Mouse (Mus musculus): Measurements from ENCODE around the gene Arhgap27. TPM values are rescaled to one million over a fixed set of nuclear protein-coding genes. Genes with fewer than 3 reads are reported as not detected.

Arhgap27 gene
- total RNA-seq, 2 experiments from 2014 or later = 2.1 to 4.8 TPM

DNA sequence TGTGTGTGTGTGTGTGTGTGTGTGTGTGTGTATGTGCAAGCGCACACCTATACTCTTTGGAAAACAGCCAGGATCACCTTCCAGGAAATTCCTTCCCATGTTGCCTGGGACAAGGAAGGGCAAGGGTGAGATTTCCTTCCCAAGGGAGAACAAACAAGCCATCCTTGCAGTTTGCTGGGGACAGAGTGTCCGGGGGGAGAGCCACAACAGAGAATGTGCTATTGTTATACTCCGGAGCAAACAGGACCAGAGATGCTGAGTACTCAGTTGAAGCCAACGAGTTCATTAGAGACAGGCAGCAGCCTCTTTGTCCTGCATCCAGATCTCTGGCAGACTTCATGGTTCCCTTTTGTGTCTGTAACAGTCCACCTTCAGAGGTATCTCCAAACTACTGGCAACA, 5.2 kb downstream of the Arhgap27 start:
- no peak for ATAC-seq (replicated peaks; ENCODE audit: low FRiP score, poor library complexity, severe bottlenecking)

DNA sequence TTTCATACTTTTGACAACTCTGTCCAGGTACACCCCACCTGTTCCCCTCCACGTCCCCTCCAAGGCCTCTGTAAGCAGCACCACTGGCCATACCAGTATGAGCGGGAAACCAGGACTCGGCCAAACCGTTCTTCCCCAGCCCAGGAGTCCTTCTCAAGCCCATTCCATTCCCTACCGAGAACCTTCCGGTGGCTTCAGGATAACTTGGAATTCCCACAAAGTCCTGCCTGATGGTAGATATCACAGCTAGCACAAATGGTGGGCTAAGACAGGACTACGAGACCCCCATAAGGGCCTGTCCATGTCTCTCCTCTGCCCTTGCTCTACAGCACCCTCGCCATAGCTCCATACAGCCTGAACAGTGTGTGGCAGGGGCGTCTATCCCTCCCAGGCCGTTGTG, 5.8 kb downstream of the Arhgap27 start:
- ATAC-seq (replicated peaks; ENCODE audit: low FRiP score, poor library complexity, severe bottlenecking) = no peak

DNA sequence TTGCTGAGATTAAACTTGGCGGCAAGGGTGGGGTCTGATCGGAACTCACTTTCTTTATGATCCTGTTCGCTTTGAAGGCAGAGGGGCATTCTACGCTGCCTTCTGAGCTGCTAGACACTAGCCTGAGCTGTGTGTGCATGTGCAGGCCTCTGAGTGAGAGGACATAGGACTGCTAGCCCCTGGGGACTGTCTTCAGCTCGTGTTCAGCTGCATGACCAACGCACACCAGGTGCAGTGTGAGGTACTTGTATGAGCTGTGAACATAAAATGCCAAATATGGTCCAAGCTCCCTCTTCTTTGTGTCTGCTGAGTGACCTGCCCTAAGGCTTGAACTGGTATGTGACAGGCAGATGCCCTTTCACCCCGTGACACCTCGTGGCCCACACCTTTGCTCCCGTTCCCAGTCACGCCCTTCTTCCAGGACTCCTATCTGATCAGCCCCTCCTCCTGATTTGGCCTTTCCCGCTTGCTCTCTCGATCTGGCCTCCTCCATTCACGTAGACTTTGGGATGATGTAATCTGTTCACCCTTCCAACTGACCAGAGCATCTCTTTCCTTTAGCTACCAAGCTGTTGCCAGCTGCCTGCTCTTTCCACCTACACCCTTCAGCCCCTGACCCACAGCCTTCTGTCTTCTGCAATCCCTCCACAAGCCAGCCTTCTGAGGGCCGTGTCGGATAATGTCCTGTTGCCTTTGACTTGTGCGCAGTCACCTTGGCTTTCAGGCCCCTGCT, 6.4 kb downstream of the Arhgap27 start:
- no peak for ATAC-seq (replicated peaks; ENCODE audit: low FRiP score, poor library complexity, severe bottlenecking)

DNA sequence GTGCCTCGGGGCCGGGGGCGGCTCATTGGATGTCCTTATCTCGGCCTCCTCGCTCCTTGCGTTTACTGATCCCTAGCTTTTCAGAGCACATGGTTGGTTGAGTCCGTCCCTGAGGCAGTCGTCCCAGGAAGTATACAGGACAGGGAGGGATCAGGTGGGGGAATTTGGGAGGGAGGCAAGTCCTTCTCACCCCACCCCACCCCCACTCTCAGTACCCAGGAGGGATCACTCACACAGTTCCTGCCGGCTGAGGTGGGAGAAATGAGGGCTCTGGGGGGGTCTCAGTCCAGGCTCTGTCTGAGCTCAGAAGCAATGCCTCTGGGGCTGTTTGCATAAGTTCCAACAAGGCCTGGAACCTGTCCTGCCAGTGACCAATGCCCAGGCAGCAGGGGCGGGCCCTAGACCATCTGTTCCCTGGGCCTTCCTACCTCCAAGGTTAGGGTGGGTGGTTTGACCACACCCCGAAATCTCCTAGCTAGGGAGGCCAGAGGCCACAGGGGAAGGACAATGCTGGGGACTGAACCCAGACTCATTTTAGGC, 7.4 kb downstream of the Arhgap27 start:
- no peak for ATAC-seq (replicated peaks; ENCODE audit: low FRiP score, poor library complexity, severe bottlenecking)

DNA sequence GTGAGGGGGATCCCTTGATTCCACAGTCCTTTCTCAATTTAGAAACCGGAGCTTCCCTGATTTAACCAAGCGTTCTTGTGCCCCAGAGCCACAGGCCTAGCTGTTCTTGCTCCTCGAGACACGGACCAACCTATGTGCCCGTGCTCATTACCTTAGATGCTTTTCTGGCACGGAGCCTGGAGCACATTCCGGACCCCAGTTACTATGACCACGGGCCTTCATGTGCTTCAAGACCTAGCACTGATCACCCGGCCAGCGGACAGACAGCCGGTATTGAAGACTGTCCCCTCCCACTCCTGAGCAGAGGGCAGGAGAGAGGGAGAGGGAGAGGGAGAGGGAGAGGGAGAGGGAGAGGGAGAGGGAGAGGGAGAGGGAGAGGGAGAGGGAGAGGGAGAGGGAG, 8.2 kb downstream of the Arhgap27 start:
- no peak for ATAC-seq (replicated peaks; ENCODE audit: low FRiP score, poor library complexity, severe bottlenecking)

DNA sequence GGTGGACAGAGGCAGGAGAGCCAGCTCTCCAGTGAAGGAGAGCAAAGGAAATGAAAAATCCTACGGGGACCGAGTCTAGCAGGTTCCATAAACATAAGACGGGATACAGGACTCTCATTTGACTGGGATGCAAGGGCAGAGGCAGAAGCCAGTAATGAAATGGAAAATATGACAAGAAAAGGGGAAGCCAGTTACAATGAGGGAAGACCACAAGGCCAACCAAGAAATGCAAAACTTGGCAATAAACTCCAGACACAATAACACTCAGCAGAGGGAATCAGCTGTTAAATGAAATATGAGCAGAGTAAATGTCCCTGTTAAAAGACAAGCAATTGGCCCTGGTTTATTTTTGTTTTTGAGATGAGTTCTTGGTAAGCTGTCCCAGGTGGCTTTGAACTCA, 9.5 kb downstream of the Arhgap27 start:
- no peak for ATAC-seq (replicated peaks; ENCODE audit: low FRiP score, poor library complexity, severe bottlenecking)

DNA sequence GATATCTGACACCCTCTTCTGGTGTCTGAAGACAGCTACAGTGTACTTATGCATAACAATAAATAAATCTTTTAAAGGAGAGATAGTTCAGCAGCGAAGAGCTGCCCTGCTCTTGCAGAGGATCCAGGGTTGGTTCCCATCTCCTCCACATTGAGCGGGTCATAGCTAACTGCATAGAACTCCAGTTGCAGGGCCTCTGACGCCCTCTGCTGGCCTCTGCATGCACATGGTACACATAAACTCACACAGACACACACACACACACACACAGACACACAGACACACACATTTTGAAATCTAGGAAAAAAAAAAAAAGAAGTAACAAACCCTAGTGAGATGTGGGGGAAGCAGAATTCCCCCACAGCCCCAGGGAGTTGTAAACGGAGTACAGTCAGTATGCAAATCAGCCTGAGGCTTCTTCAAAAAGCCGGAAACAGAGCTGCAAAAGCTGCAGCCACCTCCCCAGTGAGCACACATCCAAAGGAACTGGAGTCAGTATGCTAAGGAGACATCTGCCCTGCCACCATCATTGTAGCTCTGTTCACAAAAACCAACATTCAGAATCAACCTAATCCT, 11.2 kb downstream of the Arhgap27 start:
- no peak for ATAC-seq (replicated peaks; ENCODE audit: low FRiP score, poor library complexity, severe bottlenecking)

DNA sequence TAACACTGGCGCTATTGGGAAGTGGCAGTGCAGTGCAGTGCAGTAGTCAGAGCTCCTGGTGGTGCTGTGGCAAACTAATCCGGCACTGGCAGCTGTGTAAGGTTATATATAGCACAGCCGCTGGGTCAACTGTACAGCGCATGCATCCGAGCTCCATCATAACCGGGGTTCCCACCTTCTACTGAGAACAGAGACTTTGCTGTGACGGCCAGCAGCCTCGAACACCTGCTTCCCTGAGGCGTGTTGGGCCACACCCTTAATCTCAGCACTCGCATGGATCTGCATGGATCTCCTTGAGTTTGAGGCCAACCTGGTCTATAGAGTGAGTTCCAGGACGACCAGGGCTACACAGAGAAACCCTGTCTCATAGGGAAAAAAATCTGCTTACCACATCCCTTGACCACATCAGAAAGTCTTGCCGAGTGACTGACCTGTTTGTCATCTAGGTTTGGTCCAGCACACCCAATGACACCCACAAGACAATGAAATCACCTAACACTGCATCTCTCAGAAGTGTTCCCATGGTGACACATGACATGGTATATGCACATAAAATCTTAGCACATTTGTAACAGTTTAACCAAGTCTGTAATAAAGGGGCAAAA, 12.7 kb downstream of the Arhgap27 start:
- no peak for ATAC-seq (replicated peaks; ENCODE audit: low FRiP score, poor library complexity, severe bottlenecking)

DNA sequence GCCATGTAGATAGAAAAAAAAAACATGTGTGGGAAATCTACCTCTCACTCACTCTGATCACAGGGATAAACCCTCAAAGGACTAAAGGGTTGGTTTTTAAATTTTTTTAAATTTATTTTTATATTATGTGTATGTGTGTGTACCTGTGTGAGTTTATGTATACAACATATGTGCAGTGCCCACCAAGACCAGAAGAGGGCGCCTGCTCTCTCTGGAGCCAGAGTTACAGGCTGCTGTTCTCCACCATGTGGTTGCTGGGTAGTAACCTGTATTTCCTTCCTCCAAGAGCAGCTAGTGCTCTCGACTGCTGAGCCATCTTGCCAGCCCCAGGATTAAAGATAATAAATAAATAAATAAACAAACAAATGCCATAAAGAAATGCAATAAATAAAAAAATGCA, 13.8 kb downstream of the Arhgap27 start:
- no peak for ATAC-seq (replicated peaks; ENCODE audit: low FRiP score, poor library complexity, severe bottlenecking)

DNA sequence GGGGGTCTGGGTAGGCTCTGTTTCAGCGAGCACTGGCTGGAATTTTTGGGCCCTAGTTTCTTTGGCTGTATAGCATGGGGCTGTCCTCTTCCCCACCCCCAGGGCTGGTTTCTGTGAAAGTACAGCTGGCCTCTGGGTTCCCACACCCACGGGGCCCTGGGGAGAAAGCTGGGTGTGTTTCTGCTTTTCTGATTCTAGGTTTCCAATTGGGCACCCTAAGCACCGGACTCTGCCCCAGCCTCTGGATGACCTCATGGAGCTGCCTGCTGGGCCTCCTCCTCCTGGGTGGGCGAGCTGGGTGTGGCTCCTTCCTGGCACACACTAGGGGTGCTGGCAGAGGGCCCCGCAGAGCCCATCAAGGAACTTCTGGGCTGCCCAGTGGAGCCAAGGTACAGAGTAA, 16.8 kb downstream of the Arhgap27 start:
- no peak for ATAC-seq (replicated peaks; ENCODE audit: low FRiP score, poor library complexity, severe bottlenecking)

DNA sequence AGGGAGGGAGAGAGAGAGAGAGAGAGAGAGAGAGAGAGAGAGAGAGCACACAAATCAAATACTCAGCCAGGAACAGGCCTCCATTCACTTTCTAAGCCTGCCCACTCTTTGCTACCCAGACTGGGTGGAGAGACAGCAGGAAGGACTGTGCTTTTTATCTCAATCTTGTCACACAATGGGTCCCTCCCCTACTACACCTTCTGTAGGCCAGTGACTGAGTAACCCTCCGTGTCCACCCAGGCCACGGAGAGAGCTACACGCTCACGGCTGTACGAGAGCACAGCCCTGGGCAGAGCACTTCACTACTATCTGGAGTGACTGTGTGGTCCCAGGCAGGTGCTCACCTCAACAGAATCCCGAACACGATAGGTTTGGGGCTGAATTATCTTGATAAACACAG, 17.3 kb downstream of the Arhgap27 start:
- ATAC-seq (replicated peaks; ENCODE audit: low FRiP score, poor library complexity, severe bottlenecking) = no peak

DNA sequence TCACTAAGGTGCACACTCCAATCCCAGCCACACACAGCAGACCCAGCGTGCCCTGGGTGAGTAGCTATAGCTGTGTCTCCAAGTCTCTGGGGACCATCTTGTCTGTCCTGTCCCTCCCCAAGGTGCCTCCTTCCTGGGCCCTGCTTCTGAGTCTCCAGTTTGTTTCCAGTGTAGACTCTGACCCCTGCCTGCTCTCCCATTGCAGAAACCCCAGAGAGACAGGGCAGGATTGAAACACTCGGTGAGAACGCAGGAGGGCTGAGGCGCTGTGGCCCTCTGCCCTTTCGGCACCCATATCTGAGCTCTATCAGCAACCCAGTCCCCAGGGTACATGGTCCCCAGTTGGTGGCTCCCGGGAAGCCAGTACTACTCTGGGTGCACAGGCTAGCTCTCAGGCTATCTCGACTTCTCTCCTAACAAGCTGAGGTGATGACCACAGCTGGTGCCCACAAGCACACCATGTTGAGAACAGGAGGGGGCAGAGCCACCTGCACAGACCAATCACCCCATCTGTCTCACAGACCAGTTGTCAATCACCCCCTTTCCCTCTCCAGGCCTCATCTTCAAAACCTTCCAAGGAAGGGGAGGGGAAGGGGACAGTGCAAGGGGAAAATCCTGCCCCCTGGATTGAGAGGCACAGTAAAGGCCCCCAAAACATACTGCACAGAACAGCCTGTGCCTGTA, 17.9 kb downstream of the Arhgap27 start:
- ATAC-seq (replicated peaks; ENCODE audit: low FRiP score, poor library complexity, severe bottlenecking) = no peak

DNA sequence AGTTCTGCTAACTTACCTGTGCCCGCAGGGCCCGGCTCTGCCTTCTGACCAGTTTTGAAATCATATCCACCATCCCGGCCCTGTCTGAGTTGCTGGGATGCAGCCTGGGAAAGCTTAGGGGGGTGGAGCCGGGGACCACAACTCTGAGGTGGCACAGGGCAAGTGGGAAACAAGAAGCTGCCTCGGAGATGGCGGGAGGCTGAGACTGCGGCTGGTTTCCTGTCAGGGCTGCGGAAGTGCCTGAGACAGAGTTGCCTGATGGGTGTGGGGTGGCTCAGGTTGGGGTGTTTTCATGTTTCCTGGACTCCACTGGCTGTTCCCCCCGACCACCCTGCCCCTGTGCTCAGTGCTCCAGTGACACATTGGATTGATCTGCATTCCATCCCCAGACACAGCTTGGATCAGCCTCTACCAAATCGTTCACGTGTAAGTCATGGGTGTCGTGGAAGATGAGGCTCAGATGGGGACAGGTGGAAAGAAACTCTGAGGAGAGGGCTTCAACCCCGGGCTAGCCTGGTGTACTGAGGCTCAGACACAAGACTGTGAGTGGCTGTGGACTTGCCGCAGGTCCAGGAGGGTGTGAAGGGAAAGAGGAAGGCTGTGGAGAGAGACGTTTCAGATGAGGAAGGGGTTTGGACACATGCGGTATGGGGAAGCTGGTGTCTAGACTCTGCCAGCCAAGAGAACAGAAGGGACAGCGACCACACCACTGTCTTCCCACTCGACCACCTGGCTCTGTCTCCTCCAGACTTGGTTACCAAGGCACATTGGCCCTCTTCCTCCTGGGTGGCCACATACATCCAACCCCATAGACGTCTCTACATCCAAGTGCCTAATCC, 18.8 kb downstream of the Arhgap27 start:
- ATAC-seq (replicated peaks; ENCODE audit: low FRiP score, poor library complexity, severe bottlenecking) = no peak

DNA sequence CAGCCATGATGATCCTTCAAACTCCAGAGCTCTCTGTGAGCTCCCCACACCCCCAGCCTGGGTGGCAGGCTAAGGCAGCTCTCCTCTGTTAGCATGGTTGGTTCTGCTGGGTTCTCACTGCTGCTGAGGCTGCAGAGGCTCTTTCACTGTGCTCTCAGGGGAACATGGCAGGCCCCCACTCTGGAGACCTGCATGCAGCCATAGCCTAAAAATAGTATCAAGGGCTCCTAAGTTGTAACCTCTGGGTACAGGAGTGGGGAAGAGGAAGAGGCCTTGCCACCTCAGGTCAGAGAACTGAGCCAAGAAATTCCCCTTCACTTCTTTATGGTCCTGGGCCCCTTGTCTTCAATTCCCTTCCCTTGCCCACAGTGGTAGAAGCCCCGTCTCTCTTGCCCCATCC, 19.6 kb downstream of the Arhgap27 start:
- ATAC-seq (replicated peaks; ENCODE audit: low FRiP score, poor library complexity, severe bottlenecking) = no peak

DNA sequence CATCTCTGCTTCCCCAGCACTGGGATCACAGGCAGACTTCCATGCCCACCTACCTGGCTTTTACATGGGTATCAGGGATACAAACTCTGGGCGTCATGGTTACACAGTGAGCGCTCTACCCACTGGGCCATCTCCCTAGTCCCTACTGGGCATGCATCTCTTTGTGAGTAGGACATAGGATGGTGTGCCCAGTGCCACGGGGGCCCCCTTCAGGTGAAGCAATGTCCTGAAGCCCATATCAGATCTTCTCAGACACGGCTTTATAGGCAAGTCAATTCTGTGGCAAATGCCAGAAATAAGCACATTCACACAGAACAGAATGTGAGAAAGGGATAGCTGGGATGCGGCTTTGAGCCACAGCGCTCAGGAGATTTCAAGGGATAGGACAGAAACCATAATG, 20.4 kb downstream of the Arhgap27 start:
- ATAC-seq (replicated peaks; ENCODE audit: low FRiP score, poor library complexity, severe bottlenecking) = no peak

DNA sequence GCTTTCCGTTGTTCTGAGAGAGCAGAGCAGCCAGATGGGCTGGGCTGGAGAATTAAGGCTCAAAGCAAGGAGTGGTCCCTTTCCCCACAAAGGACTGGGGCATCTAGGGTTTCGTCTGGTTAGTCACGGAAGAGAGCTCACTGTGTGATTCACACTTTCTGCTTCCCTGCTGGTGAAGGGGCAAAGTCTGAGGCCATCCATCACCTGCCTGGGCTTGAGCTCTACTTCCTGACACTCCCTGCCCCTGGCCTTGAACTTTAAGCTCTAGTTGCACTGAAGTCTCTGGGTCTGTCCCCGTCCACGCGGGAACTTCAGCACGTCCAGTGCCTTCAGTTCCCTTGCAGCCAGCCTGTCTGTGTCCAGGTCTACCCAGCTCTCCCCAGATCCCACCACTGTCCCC, 22.8 kb downstream of the Arhgap27 start:
- no peak for ATAC-seq (replicated peaks; ENCODE audit: low FRiP score, poor library complexity, severe bottlenecking)

DNA sequence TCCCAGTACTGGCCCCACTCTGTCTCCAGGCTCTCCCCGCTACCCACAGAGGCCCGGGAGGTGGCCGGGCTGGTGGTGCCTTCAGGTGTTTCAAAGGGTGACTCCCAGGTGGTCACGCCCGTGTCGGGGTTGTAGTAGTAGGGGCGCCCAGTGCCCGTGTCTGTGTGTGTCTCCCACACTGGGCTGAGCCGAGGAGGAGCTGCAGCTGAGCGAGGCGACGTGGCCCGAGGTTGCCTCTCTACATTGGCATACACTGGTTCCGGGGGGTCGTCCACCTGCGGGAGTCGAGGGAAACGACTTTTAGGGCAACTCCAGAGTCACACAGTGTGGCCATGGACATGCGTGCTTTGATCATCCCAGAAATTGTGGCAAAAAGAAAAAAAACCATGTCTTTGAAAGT, 23.4 kb downstream of the Arhgap27 start:
- ATAC-seq (replicated peaks; ENCODE audit: low FRiP score, poor library complexity, severe bottlenecking) = no peak

DNA sequence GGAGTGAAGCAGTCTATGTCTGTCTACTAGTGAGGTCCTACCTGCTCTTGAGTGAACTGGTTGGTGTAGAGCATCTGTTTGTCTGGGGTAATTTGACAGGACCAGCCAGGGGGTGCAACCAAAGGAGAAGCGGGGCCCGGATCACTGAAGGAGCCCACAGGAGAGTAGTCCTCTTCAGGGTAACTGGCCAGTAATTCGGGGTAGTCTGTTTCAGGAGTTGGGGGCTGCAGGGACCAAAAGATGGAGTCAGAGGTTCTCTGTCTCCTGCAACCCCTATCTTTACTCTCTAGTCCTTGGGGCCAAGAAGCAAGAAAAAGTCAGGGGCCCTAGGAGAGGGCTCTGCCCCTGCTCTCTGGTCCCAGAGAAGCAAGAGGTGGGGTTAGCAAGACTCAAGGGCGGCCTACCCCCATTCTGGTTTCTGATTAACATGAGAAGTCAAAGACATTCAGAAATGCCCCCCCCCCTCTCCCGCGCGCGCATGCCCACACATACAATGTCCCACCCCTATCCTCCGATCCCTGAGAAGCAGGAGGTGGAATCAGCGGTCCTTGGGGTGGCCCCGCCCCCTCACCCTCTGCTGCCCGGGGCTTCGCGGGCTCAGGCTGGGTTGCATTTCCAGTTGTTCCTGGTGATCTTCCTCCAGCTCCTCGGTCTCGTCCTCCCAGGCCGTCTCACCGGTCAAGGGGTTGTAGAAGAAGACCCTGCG, 23.9 kb downstream of the Arhgap27 start:
- no peak for ATAC-seq (replicated peaks; ENCODE audit: low FRiP score, poor library complexity, severe bottlenecking)

DNA sequence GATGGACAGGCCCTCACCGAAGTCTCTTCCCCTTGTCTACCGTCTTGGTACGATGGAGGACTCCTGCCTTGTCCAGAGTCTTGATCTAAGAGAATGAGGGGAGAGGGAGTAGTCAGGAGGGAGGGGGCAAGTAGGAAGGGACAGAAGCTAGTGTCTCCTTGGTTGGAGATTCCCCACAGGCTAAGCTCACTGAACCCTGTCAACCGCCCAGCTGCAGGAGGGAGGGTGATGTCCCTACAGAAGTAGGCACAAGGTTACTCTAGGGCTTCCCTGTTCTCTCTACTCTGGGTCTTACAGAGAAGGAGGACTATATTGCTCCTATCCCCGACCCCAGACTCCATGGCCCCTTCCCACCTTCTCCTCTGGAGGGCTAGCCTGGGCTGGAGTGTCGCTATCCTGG, 24.8 kb downstream of the Arhgap27 start:
- ATAC-seq (replicated peaks; ENCODE audit: low FRiP score, poor library complexity, severe bottlenecking) = no peak

Measured in erythroid progenitor cell, adult 5-6 weeks (primary cell).